Mouse (Mus musculus) E14TG2a.4 (cell line): ENCODE measurements around the gene App.

Experiments
- CTCF ChIP-seq: conservative IDR thresholded peaks from 2 replicates; pipeline ENCODE4 v1.5.1; 2014; ENCODE audit warnings: low read length
- NANOG ChIP-seq: IDR thresholded peaks from 2 replicates; pipeline ENCODE4 v1.6.1; 2014; ENCODE audit warnings: borderline replicate concordance, low read length, mixed read lengths
- POU5F1 ChIP-seq: IDR thresholded peaks from 2 replicates; pipeline ENCODE4 v1.6.1; 2014; ENCODE audit warnings: low read length, borderline replicate concordance

- TF ChIP-seq CTCF (no peak), POU5F1 (no peak), NANOG (no peak)
These were observed 32.2 kb downstream of the App start for GRCm38 (mm10) chr16:85141404-85141803.
